Mouse (Mus musculus): ENCODE measurements around the gene Zscan21. TPM values are rescaled to one million over a fixed set of nuclear protein-coding genes. Genes with fewer than 3 reads are reported as not detected.

Gene Zscan21
- polyA plus RNA-seq, 1 experiment from 2014 or later: 45.7 TPM

DNA sequence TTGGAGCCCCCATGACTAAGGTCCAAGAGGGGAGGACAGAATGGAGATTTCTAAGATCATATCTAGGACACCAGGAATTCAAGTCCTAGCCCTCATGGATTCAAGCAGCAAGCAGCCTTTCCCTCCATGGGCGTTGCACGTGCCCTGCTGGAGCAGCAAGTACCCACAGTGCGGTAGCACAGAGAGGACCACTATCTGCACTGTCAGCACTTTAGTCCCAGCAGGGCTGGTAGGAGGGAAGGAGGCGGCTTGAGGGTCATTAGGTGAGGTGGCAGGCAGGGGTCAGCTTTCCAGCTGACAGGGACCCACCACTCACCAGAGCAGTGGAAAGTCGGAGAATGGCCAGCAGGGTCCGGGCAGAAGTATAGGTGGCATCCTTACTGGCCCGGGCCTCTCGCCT is 48.9 kb downstream of the Zscan21 start:
- WGBS (ENCODE audit: insufficient replicate concordance): 76% methylated on average over 8 of the region's 8 CpGs
- peaks cover 39% of the 10 kb centered on the region for H3K36me3 ChIP-seq (ENCODE audit: control insufficient read depth, insufficient read depth, low read length)

GRCm38 (mm10) chr5:138170936-138171561 is 54.3 kb downstream of the Zscan21 start:
- Histone ChIP-seq H3K9me3 (replicated peaks; ENCODE audit: control insufficient read depth, low read length) (no peaks in the 10 kb centered on the region), H3K27me3 (ENCODE audit: control insufficient read depth, insufficient read depth, low read length) (no peaks in the 10 kb centered on the region), H3K4me1 (ENCODE audit: control insufficient read depth, insufficient read depth, low read length) (peaks cover 9% of the 10 kb centered on the region), H3K9ac (ENCODE audit: low read depth, low read length) (peak overlapping the region; percentile 96), H3K4me3 (ENCODE audit: low read depth, low read length) (peak overlapping the region; percentile 89), H3K4me2 (peak overlapping the region; percentile 93), H3K36me3 (ENCODE audit: control insufficient read depth, insufficient read depth, low read length) (peaks cover 38% of the 10 kb centered on the region), H3K27ac (ENCODE audit: low read depth, low read length) (peak overlapping the region; percentile 99)
- peak; percentile 89 for ATAC-seq (replicated peaks; ENCODE audit: insufficient number of reproducible peaks, low FRiP score, low TSS enrichment)
- under 1% methylated on average over 47 of the region's 47 CpGs for WGBS (ENCODE audit: insufficient replicate concordance)

More for the DNA sequence above, 48.9 kb downstream of the Zscan21 start:
- Histone ChIP-seq H3K4me3 (ENCODE audit: low read depth, low read length) (no peak overlapping the region), H3K27ac (ENCODE audit: low read depth, low read length) (no peak overlapping the region), H3K9me3 (replicated peaks; ENCODE audit: control insufficient read depth, low read length) (no peaks in the 10 kb centered on the region), H3K27me3 (ENCODE audit: control insufficient read depth, insufficient read depth, low read length) (no peaks in the 10 kb centered on the region), H3K4me2 (no peak overlapping the region), H3K4me1 (ENCODE audit: control insufficient read depth, insufficient read depth, low read length) (peaks cover 10% of the 10 kb centered on the region), H3K9ac (ENCODE audit: low read depth, low read length) (no peak overlapping the region)
- no peak for ATAC-seq (replicated peaks; ENCODE audit: insufficient number of reproducible peaks, low FRiP score, low TSS enrichment)

DNA sequence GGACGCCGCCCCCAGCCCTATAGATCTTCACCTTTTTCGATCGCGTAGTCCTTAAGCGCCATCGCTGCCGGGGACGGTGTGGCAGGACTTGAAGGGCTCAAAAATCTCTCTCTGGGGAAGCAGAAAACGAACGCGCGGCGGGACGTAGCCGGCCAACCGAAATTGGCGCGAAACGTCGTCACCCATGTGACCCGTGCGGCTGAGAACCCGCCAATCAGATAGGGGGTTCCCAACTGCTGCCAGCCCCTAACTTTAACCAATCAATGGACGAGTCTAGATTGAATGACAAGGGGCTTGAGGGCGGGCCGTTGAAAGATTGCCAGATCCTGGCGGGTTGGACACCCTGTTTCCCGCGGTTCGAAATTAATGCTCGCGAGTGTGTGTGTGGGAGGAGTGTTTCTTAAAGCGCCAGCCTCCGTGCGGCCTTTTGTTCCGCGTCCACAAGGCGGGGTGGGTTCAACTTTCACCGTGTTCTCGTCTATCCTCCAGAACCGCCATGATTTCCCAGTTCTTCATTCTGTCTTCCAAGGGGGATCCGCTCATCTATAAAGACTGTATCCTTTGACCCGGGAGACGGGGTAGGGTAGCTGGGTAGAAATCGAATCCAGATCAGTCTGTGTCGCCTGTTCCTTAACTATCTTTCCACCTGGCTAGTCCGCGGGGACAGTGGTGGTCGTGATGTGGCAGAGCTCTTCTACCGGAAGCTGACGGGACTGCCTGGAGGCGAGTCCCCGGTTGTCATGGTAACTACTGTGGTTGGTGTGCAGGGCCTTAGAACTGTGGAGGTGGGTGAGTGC is 55.2 kb downstream of the Zscan21 start, which contains the start of the genes Ap4m1 and Mcm7:
Ap4m1 (plus strand) TSS at position 308 of the 797 bp plus-strand sequence.
Mcm7 (minus strand) TSS at position 728 of the 797 bp plus-strand sequence.
- H3K4me1 ChIP-seq (ENCODE audit: control insufficient read depth, insufficient read depth, low read length): peaks cover 9% of the 10 kb centered on the region
- H3K4me3 ChIP-seq (ENCODE audit: low read depth, low read length): peak within 1 kb of the TSS; percentile 89
- H3K9me3 ChIP-seq (replicated peaks; ENCODE audit: control insufficient read depth, low read length): no peaks in the 10 kb centered on the region
- H3K27ac ChIP-seq (ENCODE audit: low read depth, low read length): peak within 1 kb of the TSS; percentile 99
- ATAC-seq (replicated peaks; ENCODE audit: insufficient number of reproducible peaks, low FRiP score, low TSS enrichment): peak; percentile 94
- peak within 1 kb of the TSS; percentile 96 for H3K9ac ChIP-seq (ENCODE audit: low read depth, low read length)
- peaks cover 34% of the 10 kb centered on the region for H3K36me3 ChIP-seq (ENCODE audit: control insufficient read depth, insufficient read depth, low read length)
- no peaks in the 10 kb centered on the region for H3K27me3 ChIP-seq (ENCODE audit: control insufficient read depth, insufficient read depth, low read length)
- H3K4me2 ChIP-seq: peak within 1 kb of the TSS; percentile 93
- WGBS (ENCODE audit: insufficient replicate concordance): under 1% methylated on average over 54 of the region's 54 CpGs

DNA sequence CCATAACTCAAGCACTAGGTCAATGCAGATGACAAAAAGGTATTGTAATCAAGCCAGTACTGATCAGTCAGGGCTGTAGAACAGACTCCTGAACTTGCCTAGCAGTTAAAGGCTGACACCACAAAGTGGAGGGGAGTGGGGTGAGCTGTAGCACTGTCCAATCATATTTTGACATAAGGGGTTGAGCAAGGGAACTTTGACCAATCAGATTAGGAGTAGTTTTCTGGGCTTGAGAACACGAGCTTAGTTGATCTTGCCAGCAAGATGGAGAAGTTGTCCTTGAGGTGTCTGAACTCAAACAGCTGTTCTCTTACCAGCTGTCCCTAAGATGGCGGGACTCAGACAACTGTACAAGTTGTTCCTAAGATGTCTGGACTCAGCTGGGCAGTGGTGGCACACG is 56.5 kb downstream of the Zscan21 start:
- Histone ChIP-seq H3K4me3 (ENCODE audit: low read depth, low read length) (no peak overlapping the region), H3K4me2 (peak overlapping the region; percentile 93), H3K9ac (ENCODE audit: low read depth, low read length) (no peak overlapping the region)

More for the DNA sequence above, 56.5 kb downstream of the Zscan21 start:
- Histone ChIP-seq H3K36me3 (ENCODE audit: control insufficient read depth, insufficient read depth, low read length) (peaks cover 35% of the 10 kb centered on the region), H3K27me3 (ENCODE audit: control insufficient read depth, insufficient read depth, low read length) (no peaks in the 10 kb centered on the region), H3K27ac (ENCODE audit: low read depth, low read length) (no peak overlapping the region), H3K4me1 (ENCODE audit: control insufficient read depth, insufficient read depth, low read length) (peaks cover 9% of the 10 kb centered on the region), H3K9me3 (replicated peaks; ENCODE audit: control insufficient read depth, low read length) (no peaks in the 10 kb centered on the region)
- 85% methylated on average over 3 of the region's 3 CpGs for WGBS (ENCODE audit: insufficient replicate concordance)
- ATAC-seq (replicated peaks; ENCODE audit: insufficient number of reproducible peaks, low FRiP score, low TSS enrichment): no peak

MicroRNAs encoded within 50 kb of the gene (microRNA counts, 519-probe panel; counts per million panel counts)
- microRNA mmu-miR-106b (6,282 counts per million, percentile 80 among the panel's probes with 10 or more counts), microRNA mmu-miR-25 (6,873 counts per million, percentile 89 among the panel's probes with 10 or more counts), microRNA mmu-miR-93 (6,143 counts per million, percentile 77 among the panel's probes with 10 or more counts)

Small RNAs within 50 kb of the gene (microRNA-seq; reads per million reads assigned to microRNA genes)
- gene Mir106b (ENCODE audit: borderline number of aligned reads) (7,046 reads per million, percentile 95 among the genes with 10 or more reads in this experiment), gene Mir25 (ENCODE audit: borderline number of aligned reads) (475 reads per million, percentile 79 among the genes with 10 or more reads in this experiment), gene Mir93 (ENCODE audit: borderline number of aligned reads) (7,792 reads per million, percentile 95 among the genes with 10 or more reads in this experiment)

Other genes starting within 250 kb of the Zscan21 start
- gene Pilrb2, start 245.1 kb upstream of the Zscan21 start, polyA plus RNA-seq (2014; fragmentation: Nextera tagmentation; extraction: Ambion mirVana): 2.1 and 2.7 TPM in 2 replicates
- 0.09 TPM in 1 of 2 replicates, not detected in the other for gene Cyp3a13, start 195.3 kb upstream of the Zscan21 start, polyA plus RNA-seq (2014; fragmentation: Nextera tagmentation; extraction: Ambion mirVana)
- not detected in 2 replicates for gene Gjc3, start 153.8 kb upstream of the Zscan21 start, polyA plus RNA-seq (2014; fragmentation: Nextera tagmentation; extraction: Ambion mirVana)
- not detected in 2 replicates for gene Azgp1, start 135.4 kb upstream of the Zscan21 start, polyA plus RNA-seq (2014; fragmentation: Nextera tagmentation; extraction: Ambion mirVana)
- gene Smok3a, start 95.6 kb upstream of the Zscan21 start, polyA plus RNA-seq (2014; fragmentation: Nextera tagmentation; extraction: Ambion mirVana): not detected in 2 replicates
- not detected in 2 replicates for gene Smok3b, start 95.5 kb upstream of the Zscan21 start, polyA plus RNA-seq (2014; fragmentation: Nextera tagmentation; extraction: Ambion mirVana)
- gene Smok3c, start 63.7 kb upstream of the Zscan21 start, polyA plus RNA-seq (2014; fragmentation: Nextera tagmentation; extraction: Ambion mirVana): not detected in 2 replicates
- 13.0 and 18.1 TPM in 2 replicates for gene Zkscan1, start 31.8 kb upstream of the Zscan21 start, polyA plus RNA-seq (2014; fragmentation: Nextera tagmentation; extraction: Ambion mirVana)
- 8.0 and 10.0 TPM in 2 replicates for gene Zfp113, start 38.8 kb downstream of the Zscan21 start, polyA plus RNA-seq (2014; fragmentation: Nextera tagmentation; extraction: Ambion mirVana)
- gene Cops6, start 44.2 kb downstream of the Zscan21 start, polyA plus RNA-seq (2014; fragmentation: Nextera tagmentation; extraction: Ambion mirVana): 253 and 277 TPM in 2 replicates
- 10.2 TPM in 2 replicates for gene Ap4m1, start 55.1 kb downstream of the Zscan21 start, polyA plus RNA-seq (2014; fragmentation: Nextera tagmentation; extraction: Ambion mirVana)
- gene Mcm7, start 55.5 kb downstream of the Zscan21 start, polyA plus RNA-seq (2014; fragmentation: Nextera tagmentation; extraction: Ambion mirVana): 139 and 143 TPM in 2 replicates
- 82.8 and 85.2 TPM in 2 replicates for gene Taf6, start 70.5 kb downstream of the Zscan21 start, polyA plus RNA-seq (2014; fragmentation: Nextera tagmentation; extraction: Ambion mirVana)
- 31.7 and 33.7 TPM in 2 replicates for gene Cnpy4, start 70.6 kb downstream of the Zscan21 start, polyA plus RNA-seq (2014; fragmentation: Nextera tagmentation; extraction: Ambion mirVana)
- 4.5 and 5.9 TPM in 2 replicates for gene Mblac1, start 77.4 kb downstream of the Zscan21 start, polyA plus RNA-seq (2014; fragmentation: Nextera tagmentation; extraction: Ambion mirVana)
- gene Nxpe5, start 109.0 kb downstream of the Zscan21 start, polyA plus RNA-seq (2014; fragmentation: Nextera tagmentation; extraction: Ambion mirVana): not detected in 2 replicates
- gene Lamtor4, start 138.6 kb downstream of the Zscan21 start, polyA plus RNA-seq (2014; fragmentation: Nextera tagmentation; extraction: Ambion mirVana): 71.8 and 74.4 TPM in 2 replicates
- 3.5 and 4.0 TPM in 2 replicates for gene BC037034, start 147.1 kb downstream of the Zscan21 start, polyA plus RNA-seq (2014; fragmentation: Nextera tagmentation; extraction: Ambion mirVana)
- 1.3 and 1.4 TPM in 2 replicates for gene Gal3st4, start 155.9 kb downstream of the Zscan21 start, polyA plus RNA-seq (2014; fragmentation: Nextera tagmentation; extraction: Ambion mirVana)
- gene Gm43720, start 163.1 kb downstream of the Zscan21 start, polyA plus RNA-seq (2014; fragmentation: Nextera tagmentation; extraction: Ambion mirVana): 0.10 and 0.14 TPM in 2 replicates
- 2.9 and 3.0 TPM in 2 replicates for gene Gpc2, start 163.1 kb downstream of the Zscan21 start, polyA plus RNA-seq (2014; fragmentation: Nextera tagmentation; extraction: Ambion mirVana)
- 1.8 and 4.4 TPM in 2 replicates for gene Stag3, start 163.3 kb downstream of the Zscan21 start, polyA plus RNA-seq (2014; fragmentation: Nextera tagmentation; extraction: Ambion mirVana)
- gene Pvrig, start 225.1 kb downstream of the Zscan21 start, polyA plus RNA-seq (2014; fragmentation: Nextera tagmentation; extraction: Ambion mirVana): 0.14 TPM in 1 of 2 replicates, not detected in the other